Mouse (Mus musculus): Measurements from ENCODE around the gene Abca4. TPM values are rescaled to one million over a fixed set of nuclear protein-coding genes. Genes with fewer than 3 reads are reported as not detected.

The Abca4 gene
- polyA plus RNA-seq, 1 experiment = 0.30 TPM

DNA sequence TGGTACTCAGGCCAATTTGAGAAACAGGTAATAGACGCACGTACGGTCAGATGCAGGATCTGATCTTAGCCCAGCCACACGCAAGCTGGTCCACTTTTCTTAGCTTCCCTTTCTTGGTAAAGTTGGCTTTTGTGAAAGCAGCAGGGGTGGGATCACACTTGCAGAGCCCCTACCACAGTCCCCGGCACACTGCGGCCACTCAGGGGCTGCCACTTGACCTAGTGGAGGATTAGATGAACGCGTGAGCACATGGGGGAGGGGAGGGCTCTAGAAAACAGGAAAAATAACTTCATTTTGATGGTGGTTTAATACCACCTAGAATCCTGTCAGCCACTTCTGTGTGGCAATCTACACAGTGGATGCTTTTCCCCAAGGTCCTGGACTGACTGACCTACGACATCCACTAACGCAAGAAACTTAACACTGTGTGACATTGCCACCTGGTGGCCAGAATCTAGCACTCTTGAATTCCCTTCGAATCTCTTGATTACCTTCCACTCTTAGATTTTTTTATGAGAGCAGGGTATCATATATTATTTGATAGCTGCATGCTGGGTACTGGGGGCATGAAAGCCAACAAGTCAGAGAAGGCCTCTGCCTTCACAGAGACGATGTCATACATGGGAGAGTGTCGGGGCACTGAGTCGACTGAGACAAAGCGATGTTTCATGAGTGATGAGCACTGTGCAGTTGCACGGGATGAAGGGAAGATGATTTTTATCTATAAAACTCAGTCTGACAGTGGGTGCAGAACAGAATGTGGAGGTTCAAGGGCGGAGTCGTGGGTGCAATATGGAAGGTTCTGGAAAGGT lies 96.6 kb downstream of the Abca4 start:
- no peak for DNase-seq (ENCODE audit: low read depth in 1 of 2, low spot score in 2 of 2)
- 73% methylated on average over 18 of the region's 18 CpGs for WGBS

DNA sequence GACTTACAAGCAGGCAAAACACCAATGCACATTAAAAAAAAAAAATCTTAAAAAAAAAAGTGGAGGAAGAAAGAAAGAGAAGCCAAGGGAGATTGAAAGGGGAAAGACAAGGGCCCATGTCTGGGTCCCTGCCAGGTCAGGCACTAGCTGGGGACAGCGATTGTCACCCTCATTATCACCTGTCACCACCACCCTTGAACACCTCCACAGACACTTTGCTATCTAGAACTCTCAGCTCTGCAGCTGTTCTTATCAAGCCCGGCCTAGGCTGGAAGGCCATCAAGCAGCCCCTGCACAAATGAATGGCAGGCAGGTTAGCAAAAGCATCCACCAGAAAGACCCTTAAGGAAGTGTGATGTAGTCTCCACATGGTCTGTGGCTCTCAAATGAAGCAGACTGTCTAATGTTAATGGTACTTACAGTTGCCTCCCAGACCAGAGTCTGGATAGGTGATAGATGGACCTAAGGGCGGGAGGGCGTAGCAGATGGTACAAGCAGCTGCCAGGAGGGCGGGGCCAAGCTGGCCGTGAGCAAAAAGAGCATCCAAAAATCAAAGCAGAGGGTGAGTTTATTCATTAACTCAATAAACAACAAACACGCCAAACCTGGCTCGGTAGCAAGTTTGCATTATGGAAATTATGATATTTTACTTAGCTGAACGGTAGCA lies 98.1 kb downstream of the Abca4 start:
- 79% methylated on average over 9 of the region's 9 CpGs for WGBS
- Histone ChIP-seq H3K27me3 (ENCODE audit: control insufficient read depth, insufficient read depth, low read length) (no peaks in the 10 kb centered on the region), H3K27ac (ENCODE audit: insufficient read depth, low read length) (no peak overlapping the region), H3K36me3 (ENCODE audit: control insufficient read depth, insufficient read depth, low read length) (no peaks in the 10 kb centered on the region), H3K4me1 (ENCODE audit: control insufficient read depth, insufficient read depth, insufficient read length) (no peaks in the 10 kb centered on the region), H3K4me3 (ENCODE audit: extremely low read depth, insufficient read depth, insufficient read length) (no peak overlapping the region)
- TF ChIP-seq CTCF (IDR thresholded peaks at IDR 0.05; ENCODE audit: extremely low read depth, insufficient read depth, insufficient read length, insufficient replicate concordance) (no peak), POLR2A (IDR thresholded peaks at IDR 0.05; ENCODE audit: low read depth, low read length) (no peak)
- DNase-seq (ENCODE audit: low read depth in 1 of 2, low spot score in 2 of 2) = no peak

More for the DNA sequence above, 96.6 kb downstream of the Abca4 start:
- Histone ChIP-seq H3K4me1 (ENCODE audit: control insufficient read depth, insufficient read depth, insufficient read length) (no peaks in the 10 kb centered on the region), H3K36me3 (ENCODE audit: control insufficient read depth, insufficient read depth, low read length) (no peaks in the 10 kb centered on the region), H3K27ac (ENCODE audit: insufficient read depth, low read length) (no peak overlapping the region), H3K27me3 (ENCODE audit: control insufficient read depth, insufficient read depth, low read length) (no peaks in the 10 kb centered on the region), H3K4me3 (ENCODE audit: extremely low read depth, insufficient read depth, insufficient read length) (no peak overlapping the region)
- TF ChIP-seq CTCF (IDR thresholded peaks at IDR 0.05; ENCODE audit: extremely low read depth, insufficient read depth, insufficient read length, insufficient replicate concordance) (no peak; the same call in 1 of the 2 replicates), POLR2A (IDR thresholded peaks at IDR 0.05; ENCODE audit: low read depth, low read length) (no peak)

DNA sequence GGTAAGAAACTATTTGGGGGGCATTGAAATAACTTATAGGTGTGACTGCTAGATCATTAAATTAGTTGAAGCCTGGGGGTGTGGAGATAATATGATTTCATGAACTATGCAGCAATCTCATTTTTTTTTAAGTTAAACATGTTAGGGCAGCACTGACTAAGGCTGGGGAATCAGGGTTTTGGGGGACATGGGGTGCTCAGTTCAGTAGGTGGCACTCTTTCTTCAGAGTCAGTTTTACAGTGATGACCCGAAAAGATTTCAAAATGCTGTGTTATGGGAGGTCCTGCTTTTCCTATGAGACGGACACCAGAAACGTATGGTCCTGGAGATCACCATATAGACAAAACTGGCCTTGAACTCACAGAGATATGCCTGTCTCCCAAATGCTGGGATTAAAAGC lies 99.2 kb downstream of the Abca4 start:
- TF ChIP-seq POLR2A (IDR thresholded peaks at IDR 0.05; ENCODE audit: low read depth, low read length) (no peak), CTCF (IDR thresholded peaks at IDR 0.05; ENCODE audit: extremely low read depth, insufficient read depth, insufficient read length, insufficient replicate concordance) (no peak)

DNA sequence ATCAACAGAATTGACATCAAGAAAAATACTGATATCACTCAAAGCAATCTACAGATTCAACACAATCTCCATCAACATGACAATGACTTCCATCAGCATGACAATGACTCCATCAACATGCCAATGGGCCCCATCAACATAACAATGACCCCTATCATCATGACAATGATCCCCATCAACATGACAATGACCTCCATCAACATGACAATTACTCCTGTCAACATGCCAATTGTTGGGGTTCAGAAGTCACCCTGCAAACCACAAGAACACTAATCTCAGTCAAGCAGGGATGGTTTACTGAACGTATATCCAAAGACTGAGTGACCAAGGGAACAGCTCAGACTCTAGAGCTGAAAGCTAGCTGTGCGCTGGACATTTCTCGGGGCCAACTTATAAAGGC lies 101.2 kb downstream of the Abca4 start:
- TF ChIP-seq CTCF (IDR thresholded peaks at IDR 0.05; ENCODE audit: extremely low read depth, insufficient read depth, insufficient read length, insufficient replicate concordance) = no peak
- TF ChIP-seq POLR2A (IDR thresholded peaks at IDR 0.05; ENCODE audit: low read depth, low read length) = no peak
- H3K27ac ChIP-seq (ENCODE audit: insufficient read depth, low read length) = no peak overlapping the region
- H3K4me1 ChIP-seq (ENCODE audit: control insufficient read depth, insufficient read depth, insufficient read length) = no peaks in the 10 kb centered on the region
- H3K4me3 ChIP-seq (ENCODE audit: extremely low read depth, insufficient read depth, insufficient read length) = no peak overlapping the region
- no peak for DNase-seq (ENCODE audit: low read depth in 1 of 2, low spot score in 2 of 2)
- no peaks in the 10 kb centered on the region for H3K36me3 ChIP-seq (ENCODE audit: control insufficient read depth, insufficient read depth, low read length)
- WGBS = 84% methylated on average over 3 of the region's 3 CpGs
- H3K27me3 ChIP-seq (ENCODE audit: control insufficient read depth, insufficient read depth, low read length) = no peaks in the 10 kb centered on the region

More for the DNA sequence above, 99.2 kb downstream of the Abca4 start:
- Histone ChIP-seq H3K4me1 (ENCODE audit: control insufficient read depth, insufficient read depth, insufficient read length) (no peaks in the 10 kb centered on the region), H3K36me3 (ENCODE audit: control insufficient read depth, insufficient read depth, low read length) (no peaks in the 10 kb centered on the region), H3K27me3 (ENCODE audit: control insufficient read depth, insufficient read depth, low read length) (no peaks in the 10 kb centered on the region), H3K27ac (ENCODE audit: insufficient read depth, low read length) (no peak overlapping the region), H3K4me3 (ENCODE audit: extremely low read depth, insufficient read depth, insufficient read length) (no peak overlapping the region)
- DNase-seq (ENCODE audit: low read depth in 1 of 2, low spot score in 2 of 2) = no peak
- 86% methylated on average over 3 of the region's 3 CpGs for WGBS

DNA sequence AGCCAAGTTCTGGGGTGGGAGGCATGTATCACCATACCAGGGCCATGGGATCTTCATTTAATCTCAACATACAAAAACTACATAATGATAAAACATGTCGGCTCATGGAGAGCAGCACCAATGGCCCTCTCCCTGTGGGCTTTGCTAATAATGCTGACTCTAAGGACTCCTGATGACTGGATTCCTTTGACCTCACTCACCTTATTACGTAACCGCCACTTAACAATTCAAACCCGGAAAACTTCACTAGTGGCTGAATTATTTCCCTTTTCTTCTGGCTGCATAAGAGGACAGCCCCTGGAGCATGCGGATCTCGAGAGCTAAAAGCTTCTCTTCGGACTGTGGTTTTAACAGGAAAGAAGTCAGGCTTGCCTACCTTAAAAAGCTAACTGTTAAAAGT lies 106.6 kb downstream of the Abca4 start:
- WGBS = 34% methylated on average over 7 of the region's 7 CpGs
- H3K36me3 ChIP-seq (ENCODE audit: control insufficient read depth, insufficient read depth, low read length) = no peaks in the 10 kb centered on the region
- no peak for TF ChIP-seq CTCF (IDR thresholded peaks at IDR 0.05; ENCODE audit: extremely low read depth, insufficient read depth, insufficient read length, insufficient replicate concordance)
- no peak for TF ChIP-seq POLR2A (IDR thresholded peaks at IDR 0.05; ENCODE audit: low read depth, low read length)
- DNase-seq (ENCODE audit: low read depth in 1 of 2, low spot score in 2 of 2) = no peak
- H3K27ac ChIP-seq (ENCODE audit: insufficient read depth, low read length) = no peak overlapping the region
- H3K4me3 ChIP-seq (ENCODE audit: extremely low read depth, insufficient read depth, insufficient read length) = no peak overlapping the region
- no peaks in the 10 kb centered on the region for H3K4me1 ChIP-seq (ENCODE audit: control insufficient read depth, insufficient read depth, insufficient read length)
- no peaks in the 10 kb centered on the region for H3K27me3 ChIP-seq (ENCODE audit: control insufficient read depth, insufficient read depth, low read length)

DNA sequence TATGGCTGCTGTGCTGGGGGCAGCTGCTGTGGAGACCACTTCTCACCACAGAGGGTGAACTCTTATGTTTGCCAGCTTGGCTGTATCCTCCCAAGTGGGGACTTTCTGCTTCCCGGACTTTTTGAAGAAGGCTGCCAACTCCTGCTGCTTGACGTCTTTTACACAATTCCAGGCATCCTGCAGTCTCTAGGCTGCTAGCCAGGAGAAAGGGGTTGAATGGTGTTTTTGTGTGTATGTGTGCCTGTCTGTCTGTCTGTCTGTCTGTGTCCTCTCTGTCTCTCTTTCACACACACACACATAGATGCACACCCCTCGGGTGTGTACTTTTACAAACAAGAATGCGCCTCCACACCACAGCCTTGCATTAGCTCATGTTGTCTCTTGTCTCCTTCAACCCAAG lies 108.2 kb downstream of the Abca4 start:
- no peak for DNase-seq (ENCODE audit: low read depth in 1 of 2, low spot score in 2 of 2)
- Histone ChIP-seq H3K36me3 (ENCODE audit: control insufficient read depth, insufficient read depth, low read length) (no peaks in the 10 kb centered on the region), H3K27me3 (ENCODE audit: control insufficient read depth, insufficient read depth, low read length) (no peaks in the 10 kb centered on the region), H3K4me3 (ENCODE audit: extremely low read depth, insufficient read depth, insufficient read length) (no peak overlapping the region), H3K4me1 (ENCODE audit: control insufficient read depth, insufficient read depth, insufficient read length) (no peaks in the 10 kb centered on the region), H3K27ac (ENCODE audit: insufficient read depth, low read length) (no peak overlapping the region)
- no peak for TF ChIP-seq CTCF (IDR thresholded peaks at IDR 0.05; ENCODE audit: extremely low read depth, insufficient read depth, insufficient read length, insufficient replicate concordance)
- no peak for TF ChIP-seq POLR2A (IDR thresholded peaks at IDR 0.05; ENCODE audit: low read depth, low read length)
- 84% methylated on average over 4 of the region's 4 CpGs for WGBS

DNA sequence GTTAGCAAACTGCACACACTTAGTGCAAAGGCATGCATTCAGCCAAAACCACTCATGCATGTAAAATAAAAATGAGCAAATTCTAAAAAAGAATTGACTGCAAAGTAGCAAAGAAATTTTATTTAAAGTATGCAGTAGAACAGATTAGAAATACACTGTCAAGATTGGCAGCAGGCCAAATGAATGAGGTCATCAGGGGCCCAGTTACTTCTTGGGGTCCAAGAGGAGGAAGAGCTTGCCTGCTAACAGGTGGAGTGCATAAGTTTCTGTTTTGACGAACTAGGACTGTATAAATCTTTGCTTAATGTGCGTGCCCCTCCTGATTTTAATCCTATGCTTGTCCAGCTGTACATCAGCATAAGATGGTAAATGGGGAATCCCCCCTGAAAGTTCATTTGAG lies 109.8 kb downstream of the Abca4 start:
- Histone ChIP-seq H3K4me1 (ENCODE audit: control insufficient read depth, insufficient read depth, insufficient read length) (no peaks in the 10 kb centered on the region), H3K36me3 (ENCODE audit: control insufficient read depth, insufficient read depth, low read length) (no peaks in the 10 kb centered on the region), H3K27me3 (ENCODE audit: control insufficient read depth, insufficient read depth, low read length) (no peaks in the 10 kb centered on the region), H3K4me3 (ENCODE audit: extremely low read depth, insufficient read depth, insufficient read length) (no peak overlapping the region), H3K27ac (ENCODE audit: insufficient read depth, low read length) (no peak overlapping the region)
- no peak for DNase-seq (ENCODE audit: low read depth in 1 of 2, low spot score in 2 of 2)
- 55% methylated on average over 2 of the region's 2 CpGs for WGBS
- TF ChIP-seq CTCF (IDR thresholded peaks at IDR 0.05; ENCODE audit: extremely low read depth, insufficient read depth, insufficient read length, insufficient replicate concordance) = no peak
- no peak for TF ChIP-seq POLR2A (IDR thresholded peaks at IDR 0.05; ENCODE audit: low read depth, low read length)

Data from spleen, adult 2 months (tissue).